22 mouse cellular contexts compared by ENCODE assay signal in the genomic region with DNA sequence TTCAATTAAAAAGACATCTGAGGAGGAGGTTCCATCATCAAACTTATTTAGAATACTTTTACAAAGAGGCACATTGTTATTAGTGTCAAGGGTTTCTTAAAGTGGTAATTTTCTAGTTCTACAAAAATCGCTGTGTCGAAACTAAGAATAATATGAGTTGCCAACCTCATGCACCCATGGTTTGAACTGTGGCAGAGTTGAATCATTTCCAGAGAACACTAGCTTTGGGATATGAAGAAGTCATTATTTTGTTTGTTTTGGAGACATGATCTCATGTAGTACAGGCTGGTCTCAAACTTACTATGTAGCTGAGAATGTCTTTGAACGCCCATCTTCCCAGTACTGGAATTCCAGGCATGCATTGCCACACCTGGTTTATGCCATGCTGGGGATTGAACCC.
"Had no signal": no experiment of that assay in that cellular context is flagged by ENCODE, and none has a peak within 500 bp of the region (broad histone marks: within the 10 kb centered on the region; RNA-seq: fewer than 3 reads in every experiment).

No protein-coding gene starts in this region.

- H3K27me3 ChIP-seq: lung, embryonic 15.5 days; midbrain, embryonic 13.5 days; neural tube, embryonic 13.5 days; neural tube, embryonic 15.5 days had no signal

- H3K27ac ChIP-seq: lung, embryonic 15.5 days; macrophage; midbrain, embryonic 13.5 days; neural tube, embryonic 13.5 days; neural tube, embryonic 15.5 days had no signal

- DNase-seq: liver, postnatal 0 days; lung, adult 2 months; lung, postnatal 14 days; lung, postnatal 36 days; retina, postnatal 1 day; right cerebral cortex, adult 18-20 months; right cerebral cortex, postnatal 25 days; right cerebral cortex, postnatal 4 days; spleen, adult 18-20 months; thymus, adult 18-20 months; thymus, postnatal 14 days; thymus, postnatal 36 days had no signal

- H3K9ac ChIP-seq: liver, postnatal 0 days; lung, embryonic 15.5 days; midbrain, embryonic 13.5 days; neural tube, embryonic 13.5 days; neural tube, embryonic 15.5 days had no signal

- H3K4me1 ChIP-seq: lung, embryonic 15.5 days; megakaryocyte, embryonic 14.5 days; neural tube, embryonic 15.5 days had no signal

- H3K4me2 ChIP-seq: lung, embryonic 15.5 days; midbrain, embryonic 11.5 days; midbrain, embryonic 13.5 days; neural tube, embryonic 13.5 days; neural tube, embryonic 15.5 days had no signal

- ATAC-seq: liver, postnatal 0 days; lung, postnatal 0 days; midbrain, embryonic 13.5 days; midbrain, embryonic 16.5 days had no signal

- H3K4me3 ChIP-seq: lung, embryonic 15.5 days; megakaryocyte, embryonic 14.5 days; midbrain, embryonic 13.5 days; myocyte; neural tube, embryonic 13.5 days; neural tube, embryonic 15.5 days had no signal

- H3K9me3 ChIP-seq: lung, embryonic 15.5 days; megakaryocyte, embryonic 14.5 days; midbrain, embryonic 13.5 days; neural tube, embryonic 13.5 days; neural tube, embryonic 15.5 days had no signal
